In genomic region chr8:122567361-122568108, GRCm38 (mm10) we compare ENCODE assay signal across 8 mouse cellular contexts. TPM values are rescaled to one million over a fixed set of nuclear protein-coding genes. Genes with fewer than 3 reads are reported as not detected.
DNase-seq lines count a peak whose midpoint lies in the region; ATAC-seq and TF ChIP-seq lines count a peak whose summit lies in the region.

Gene Cdt1 (plus strand): TSS chr8:122568015.

- TF ChIP-seq CTCF in heart, postnatal 0 days (IDR thresholded peaks at IDR 0.05; ENCODE audit: low read depth) = no peak
- no peak for TF ChIP-seq CTCF in testis, adult 2 months (IDR thresholded peaks at IDR 0.05; ENCODE audit: control insufficient read depth, insufficient read depth, insufficient replicate concordance, low read depth, low read length)

- H3K36me3 ChIP-seq in forebrain, embryonic 11.5 days (ENCODE audit: control insufficient read depth, insufficient read depth, low read length) = peaks cover 24% of the 10 kb centered on the region
- peaks cover 26% of the 10 kb centered on the region for H3K36me3 ChIP-seq in heart, postnatal 0 days (replicated peaks; ENCODE audit: control insufficient read depth, insufficient read depth, low read length)
- peaks cover 32% of the 10 kb centered on the region for H3K36me3 ChIP-seq in liver, embryonic 16.5 days (ENCODE audit: control insufficient read depth, insufficient read depth)
- H3K36me3 ChIP-seq in neural tube, embryonic 13.5 days = peaks cover 29% of the 10 kb centered on the region
- no peaks in the 10 kb centered on the region for H3K36me3 ChIP-seq in testis, adult 2 months (ENCODE audit: control insufficient read depth, insufficient read depth, low read length)

- H3K9me3 ChIP-seq in forebrain, embryonic 11.5 days (ENCODE audit: control insufficient read depth, low read length) = no peaks in the 10 kb centered on the region
- H3K9me3 ChIP-seq in heart, postnatal 0 days (replicated peaks; ENCODE audit: control insufficient read depth, low read length) = no peaks in the 10 kb centered on the region
- no peaks in the 10 kb centered on the region for H3K9me3 ChIP-seq in liver, embryonic 16.5 days (replicated peaks; ENCODE audit: control insufficient read depth, low read length)
- no peaks in the 10 kb centered on the region for H3K9me3 ChIP-seq in neural tube, embryonic 13.5 days

- H3K4me2 ChIP-seq in forebrain, embryonic 11.5 days (ENCODE audit: low read depth, low read length, severe bottlenecking) = peak within 1 kb of the TSS; percentile 88
- peak within 1 kb of the TSS; percentile 70 for H3K4me2 ChIP-seq in heart, postnatal 0 days (ENCODE audit: low read depth, low read length)
- H3K4me2 ChIP-seq in liver, embryonic 16.5 days (ENCODE audit: low read depth, low read length) = peak within 1 kb of the TSS; percentile 95
- peak within 1 kb of the TSS; percentile 88 for H3K4me2 ChIP-seq in neural tube, embryonic 13.5 days

- WGBS in forebrain, embryonic 11.5 days = under 1% methylated on average over 62 of the region's 62 CpGs
- under 1% methylated on average over 62 of the region's 62 CpGs for WGBS in heart, postnatal 0 days
- WGBS in liver, embryonic 16.5 days (ENCODE audit: insufficient replicate concordance) = under 1% methylated on average over 62 of the region's 62 CpGs
- WGBS in neural tube, embryonic 13.5 days = under 1% methylated on average over 62 of the region's 62 CpGs

- DNase-seq in CD8-positive naive resting alpha-beta T cell, adult 2 months (ENCODE audit: low read depth in 2 of 2, low spot score in 2 of 2) = peak; percentile 91 to 93
- DNase-seq in c-Kit-positive CD71-negative TER-119-negative erythroid progenitor cells, embryonic 14.5 days (ENCODE audit: low read depth) = peak; percentile 88
- DNase-seq in forebrain, embryonic 11.5 days (ENCODE audit: low spot score) = peak; percentile 98
- DNase-seq in heart, postnatal 0 days (ENCODE audit: low spot score) = peak; percentile 96
- DNase-seq in kidney, postnatal 4 days = peak; percentile 96 to 98

- peak; percentile 93 for ATAC-seq in forebrain, embryonic 11.5 days (replicated peaks; ENCODE audit: low FRiP score)
- ATAC-seq in heart, postnatal 0 days (ENCODE audit: insufficient read depth, low read depth) = peak; percentile 96
- ATAC-seq in liver, embryonic 16.5 days (ENCODE audit: low read depth) = peak; percentile 95
- ATAC-seq in neural tube, embryonic 13.5 days (ENCODE audit: low read depth) = peak; percentile 97

- peak; percentile 19; the same call in 1 of the 2 replicates for TF ChIP-seq EP300 in heart, postnatal 0 days (IDR thresholded peaks at IDR 0.05; ENCODE audit: low read depth)

- peaks cover 14% of the 10 kb centered on the region; the same call in 1 of the 2 replicates for H3K4me1 ChIP-seq in forebrain, embryonic 11.5 days (replicated peaks; ENCODE audit: control insufficient read depth, insufficient read depth, low read length)
- peaks cover 20% of the 10 kb centered on the region for H3K4me1 ChIP-seq in heart, postnatal 0 days (ENCODE audit: control insufficient read depth, insufficient read depth)
- peaks cover 36% of the 10 kb centered on the region for H3K4me1 ChIP-seq in liver, embryonic 16.5 days (ENCODE audit: control insufficient read depth, low read depth, low read length)
- peaks cover 28% of the 10 kb centered on the region for H3K4me1 ChIP-seq in neural tube, embryonic 13.5 days (replicated peaks)
- peaks cover 30% of the 10 kb centered on the region for H3K4me1 ChIP-seq in testis, adult 2 months (ENCODE audit: control insufficient read depth, insufficient read depth, low read length)

- no peaks in the 10 kb centered on the region for H3K27me3 ChIP-seq in forebrain, embryonic 11.5 days (ENCODE audit: control insufficient read depth, insufficient read depth, low read length)
- H3K27me3 ChIP-seq in heart, postnatal 0 days (ENCODE audit: control insufficient read depth, insufficient read depth, low read length) = no peaks in the 10 kb centered on the region
- no peaks in the 10 kb centered on the region for H3K27me3 ChIP-seq in liver, embryonic 16.5 days (ENCODE audit: control insufficient read depth, insufficient read depth, low read depth, low read length)
- H3K27me3 ChIP-seq in neural tube, embryonic 13.5 days = no peaks in the 10 kb centered on the region
- no peaks in the 10 kb centered on the region for H3K27me3 ChIP-seq in testis, adult 2 months (ENCODE audit: control insufficient read depth, insufficient read depth, low read length)

- peak within 1 kb of the TSS; percentile 85 for H3K27ac ChIP-seq in forebrain, embryonic 11.5 days (ENCODE audit: low read depth, low read length)
- H3K27ac ChIP-seq in heart, postnatal 0 days (ENCODE audit: low read depth) = peak within 1 kb of the TSS; percentile 94
- peak within 1 kb of the TSS; percentile 91 for H3K27ac ChIP-seq in liver, embryonic 16.5 days (ENCODE audit: low read length)
- peak within 1 kb of the TSS; percentile 91 for H3K27ac ChIP-seq in neural tube, embryonic 13.5 days (replicated peaks)
- H3K27ac ChIP-seq in testis, adult 2 months (ENCODE audit: control insufficient read depth, insufficient read depth, low read depth, low read length) = peak within 1 kb of the TSS; percentile 51

- H3K4me3 ChIP-seq in forebrain, embryonic 11.5 days (ENCODE audit: low read depth, low read length) = peak within 1 kb of the TSS; percentile 83
- H3K4me3 ChIP-seq in heart, postnatal 0 days (ENCODE audit: low read depth, low read length) = peak within 1 kb of the TSS; percentile 57
- peak within 1 kb of the TSS; percentile 94 for H3K4me3 ChIP-seq in liver, embryonic 16.5 days (ENCODE audit: low read depth, low read length)
- H3K4me3 ChIP-seq in neural tube, embryonic 13.5 days = peak within 1 kb of the TSS; percentile 73
- H3K4me3 ChIP-seq in testis, adult 2 months (ENCODE audit: control insufficient read depth, low read depth, low read length) = peak within 1 kb of the TSS; percentile 90

- no peak for TF ChIP-seq POLR2A in testis, adult 2 months (IDR thresholded peaks at IDR 0.05; ENCODE audit: control insufficient read depth, low read depth, low read length)

- H3K9ac ChIP-seq in forebrain, embryonic 11.5 days (ENCODE audit: low read length) = peak within 1 kb of the TSS; percentile 94
- H3K9ac ChIP-seq in heart, postnatal 0 days (replicated peaks; ENCODE audit: low read depth, low read length) = peak within 1 kb of the TSS; percentile 67
- H3K9ac ChIP-seq in liver, embryonic 16.5 days (ENCODE audit: low read depth, low read length) = peak within 1 kb of the TSS; percentile 95
- peak within 1 kb of the TSS; percentile 70 for H3K9ac ChIP-seq in neural tube, embryonic 13.5 days

RNA-seq across cellular contexts. Expression of gene Cdt1, which starts in this region (rescaled TPM):
- polyA plus RNA-seq in forebrain, embryonic 11.5 days (2014; fragmentation: Nextera tagmentation; extraction: Ambion mirVana) = 57.9 and 59.6 TPM in 2 replicates
- total RNA-seq in heart, postnatal 0 days (2014; rRNA removed; ENCODE audit: low replicate concordance) = 27.5 and 52.3 TPM in 2 replicates
- 9.9 and 10.0 TPM in 2 replicates for polyA plus RNA-seq in heart, postnatal 0 days (2015; fragmentation: Nextera tagmentation; extraction: Ambion mirVana)
- polyA plus RNA-seq in liver, embryonic 16.5 days (2015; fragmentation: Nextera tagmentation; extraction: Ambion mirVana) = 34.7 and 41.1 TPM in 2 replicates
- polyA plus RNA-seq in neural tube, embryonic 13.5 days (2015; fragmentation: Nextera tagmentation; extraction: Ambion mirVana) = 7.3 and 9.2 TPM in 2 replicates
- 4.5 and 5.0 TPM in 2 replicates for polyA plus RNA-seq in testis, adult 2 months (2012; rRNA removed)

Comparison
In these comparisons a context has a peak if more than half of its experiments do, and no peak if none do; other contexts are left out.
1. Peak in every context shown above with its lines: DNase-seq, ATAC-seq, H3K4me3 ChIP-seq and H3K27ac ChIP-seq.